Mouse (Mus musculus) cortical plate, adult 2 months (tissue): ENCODE results near the gene Adgrg2.

Experiments used
- CTCF ChIP-seq: fragments of 200-500 bp; IDR thresholded peaks from 2 replicates; pipeline ENCODE4 v1.5.1; 2011; ENCODE audit warnings: mild to moderate bottlenecking, control low read depth, low read length; ENCODE audit not compliant: insufficient read depth; ENCODE audit errors: extremely low read depth
- POLR2A ChIP-seq: fragments of 200-500 bp; IDR thresholded peaks from 2 replicates; pipeline ENCODE4 v1.6.1; 2011; ENCODE audit warnings: mild to moderate bottlenecking, low read length, control low read depth; ENCODE audit not compliant: insufficient read depth; ENCODE audit errors: extremely low read depth

DNA sequence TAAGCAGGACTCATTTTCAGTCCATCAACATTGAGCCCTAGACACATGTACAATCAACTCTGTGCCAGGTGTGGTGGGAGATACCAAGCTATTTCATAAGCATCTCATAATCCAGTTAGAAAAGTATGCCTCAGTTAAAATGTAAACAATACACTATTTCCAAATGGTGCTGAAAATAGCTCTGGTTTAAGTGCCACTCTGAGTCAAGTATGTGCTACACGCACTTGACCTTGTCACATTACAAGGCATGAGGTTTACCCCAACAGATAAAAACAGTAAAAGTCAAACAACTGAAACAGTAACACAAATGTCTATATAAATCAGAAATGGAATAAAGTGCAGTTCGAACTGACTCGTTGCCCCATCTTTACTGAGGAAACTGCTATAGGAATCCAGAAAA is 110.6 kb downstream of the Adgrg2 start:
- TF ChIP-seq POLR2A: no peak
- no peak for TF ChIP-seq CTCF
